Comparison of ENCODE assay signal across 25 mouse cellular contexts in genomic region chr11:23570130-23570529, GRCm38 (mm10). TPM values are rescaled to one million over a fixed set of nuclear protein-coding genes. Genes with fewer than 3 reads are reported as not detected.
DNase-seq lines count a peak whose midpoint lies in the region; TF ChIP-seq lines count a peak whose summit lies in the region.
"Had no signal": no experiment of that assay in that cellular context is flagged by ENCODE, and none has a peak within 500 bp of the region (broad histone marks: within the 10 kb centered on the region; RNA-seq: fewer than 3 reads in every experiment).

No protein-coding gene starts in this region.

- WGBS in kidney, adult 2 months, result 97% methylated on average over 7 of the region's 7 CpGs

- no peak for TF ChIP-seq POLR2A in MEL (IDR thresholded peaks at IDR 0.05; ENCODE audit: control insufficient read depth in 1 of 2, insufficient read depth in 1 of 2, low read depth in 1 of 2, low read length in 2 of 2, poor library complexity in 1 of 2)
- no peak for TF ChIP-seq POLR2A in kidney, adult 2 months (IDR thresholded peaks at IDR 0.05; ENCODE audit: low read depth, low read length)

- TF ChIP-seq EP300 in MEL (IDR thresholded peaks at IDR 0.05; ENCODE audit: low read depth in 1 of 2, low read length in 2 of 2), result no peak

- H3K4me3 ChIP-seq in MEL (ENCODE audit: control insufficient read depth in 1 of 2, insufficient read depth in 1 of 2, low read depth in 2 of 2, low read length in 2 of 2), result no peak overlapping the region
- no peak overlapping the region for H3K4me3 ChIP-seq in kidney, adult 2 months (ENCODE audit: insufficient read depth, low read depth, low read length)
- H3K4me3 ChIP-seq: embryonic facial prominence, embryonic 13.5 days; heart, embryonic 10.5 days; hindbrain, embryonic 12.5 days; liver, embryonic 13.5 days; neural tube, embryonic 12.5 days had no signal

- H3K4me1 ChIP-seq in MEL (ENCODE audit: control insufficient read depth in 1 of 2, insufficient read depth in 2 of 2, low read length in 2 of 2), result no peaks in the 10 kb centered on the region
- no peaks in the 10 kb centered on the region for H3K4me1 ChIP-seq in kidney, adult 2 months (ENCODE audit: control insufficient read depth, insufficient read depth, low read length)
- H3K4me1 ChIP-seq: embryonic facial prominence, embryonic 13.5 days; heart, embryonic 10.5 days; hindbrain, embryonic 12.5 days; liver, embryonic 13.5 days; neural tube, embryonic 12.5 days had no signal

- H3K27me3 ChIP-seq in MEL (ENCODE audit: control insufficient read depth in 1 of 2, insufficient read depth in 2 of 2, low read length in 2 of 2), result no peaks in the 10 kb centered on the region
- no peaks in the 10 kb centered on the region for H3K27me3 ChIP-seq in kidney, adult 2 months (replicated peaks; ENCODE audit: control insufficient read depth, insufficient read depth, low read length)
- H3K27me3 ChIP-seq: embryonic facial prominence, embryonic 13.5 days; hindbrain, embryonic 12.5 days; liver, embryonic 13.5 days; neural tube, embryonic 12.5 days had no signal

- H3K27ac ChIP-seq in MEL (ENCODE audit: control insufficient read depth, low read depth, low read length), result no peak overlapping the region
- no peak overlapping the region for H3K27ac ChIP-seq in kidney, adult 2 months (ENCODE audit: insufficient read depth, low read depth, low read length)
- H3K27ac ChIP-seq: embryonic facial prominence, embryonic 13.5 days; heart, embryonic 10.5 days; hindbrain, embryonic 12.5 days; liver, embryonic 13.5 days; neural tube, embryonic 12.5 days; stomach, postnatal 0 days had no signal

- H3K36me3 ChIP-seq in MEL (ENCODE audit: control insufficient read depth in 1 of 2, insufficient read depth in 2 of 2, low read length in 2 of 2), result no peaks in the 10 kb centered on the region; a peak in 1 of 4 replicates
- H3K36me3 ChIP-seq in kidney, adult 2 months (ENCODE audit: control insufficient read depth, insufficient read depth, low read length), result no peaks in the 10 kb centered on the region

- no peak for TF ChIP-seq RAD21 in MEL (IDR thresholded peaks at IDR 0.05; ENCODE audit: low read depth, low read length)

- H3K79me2 ChIP-seq in MEL (ENCODE audit: control insufficient read depth, insufficient read depth, low read length, poor library complexity), result no peaks in the 10 kb centered on the region

- peak; percentile 55 for DNase-seq in heart, adult 11 months
- no peak for DNase-seq in heart, adult 8-10 months (ENCODE audit: low spot score)
- peak; percentile 54 for DNase-seq in MEL (ENCODE audit: low read depth, low spot score)
- DNase-seq in brain, adult 2 months (ENCODE audit: low read depth, low spot score), result peak; percentile 73
- peak; percentile 13 for DNase-seq in thymus, postnatal 25 days
- no peak for DNase-seq in cerebellum, adult 9-10 months
- DNase-seq in kidney, adult 2 months, result no peak
- DNase-seq: cerebellum, adult 8-10 months; forebrain, postnatal 0 days; gastrocnemius, postnatal 10 days; heart, postnatal 10 days; left cerebral cortex, postnatal 4 days; liver, embryonic 13.5 days; right cerebral cortex, postnatal 25 days had no signal

- no peak overlapping the region for H3K9ac ChIP-seq in MEL (ENCODE audit: control insufficient read depth, low read depth, low read length, poor library complexity, severe bottlenecking)
- H3K9ac ChIP-seq: embryonic facial prominence, embryonic 13.5 days; forebrain, postnatal 0 days; hindbrain, embryonic 12.5 days; liver, embryonic 13.5 days; neural tube, embryonic 12.5 days had no signal

- no peaks in the 10 kb centered on the region for H3K9me3 ChIP-seq in MEL (replicated peaks; ENCODE audit: insufficient read depth, low read length)
- H3K9me3 ChIP-seq: embryonic facial prominence, embryonic 13.5 days; G1E; heart, embryonic 10.5 days; hindbrain, embryonic 12.5 days; liver, embryonic 13.5 days; neural tube, embryonic 12.5 days had no signal

- TF ChIP-seq CTCF in MEL (IDR thresholded peaks at IDR 0.05 in 2 of 3, conservative IDR thresholded peaks at IDR 0.05 in 1 of 3; ENCODE audit: control insufficient read depth in 1 of 3, insufficient read depth in 1 of 3, low read depth in 2 of 3, low read length in 3 of 3, poor library complexity in 1 of 3, severe bottlenecking in 1 of 3), result no peak
- TF ChIP-seq CTCF in kidney, adult 2 months (conservative IDR thresholded peaks at IDR 0.05; ENCODE audit: insufficient read depth, insufficient read length, low read depth, low read length), result no peak

TF ChIP-seq in MEL, 35 proteins besides CTCF, POLR2A, EP300 and RAD21:
- TF ChIP-seq BHLHE40 (IDR thresholded peaks at IDR 0.05; ENCODE audit: borderline replicate concordance, low read depth, low read length) (no peak), CHD2 (IDR thresholded peaks at IDR 0.05; ENCODE audit: low read length) (no peak), MAZ (IDR thresholded peaks at IDR 0.05; ENCODE audit: low read depth, low read length) (no peak), GATA1 (IDR thresholded peaks at IDR 0.05; ENCODE audit: low read depth, low read length) (no peak), ZKSCAN1 (IDR thresholded peaks at IDR 0.05; ENCODE audit: low read depth, low read length) (no peak), HCFC1 (IDR thresholded peaks at IDR 0.05; ENCODE audit: low read depth, low read length) (no peak), POLR2AphosphoS5 (IDR thresholded peaks at IDR 0.05; ENCODE audit: borderline replicate concordance, low read depth, low read length) (no peak), ETS1 (IDR thresholded peaks at IDR 0.05; ENCODE audit: low read depth, low read length) (no peak), TAL1 (IDR thresholded peaks at IDR 0.05; ENCODE audit: low read length) (no peak), ZMIZ1 (IDR thresholded peaks at IDR 0.05; ENCODE audit: low read depth, low read length) (no peak), SIN3A (IDR thresholded peaks at IDR 0.05; ENCODE audit: low read length) (no peak), ZC3H11A (IDR thresholded peaks at IDR 0.05; ENCODE audit: low read depth, low read length) (no peak), UBTF (IDR thresholded peaks at IDR 0.05; ENCODE audit: borderline replicate concordance, insufficient read depth, low read depth, low read length) (no peak), GABPA (IDR thresholded peaks at IDR 0.05; ENCODE audit: low read depth, low read length) (no peak), MXI1 (IDR thresholded peaks at IDR 0.05; ENCODE audit: low read depth, low read length) (no peak), USF1 (IDR thresholded peaks at IDR 0.05; ENCODE audit: low read depth, low read length) (no peak), JUND (IDR thresholded peaks at IDR 0.05; ENCODE audit: low read depth, low read length) (no peak), MYB (IDR thresholded peaks at IDR 0.05; ENCODE audit: low read depth, low read length) (no peak), ZNF384 (IDR thresholded peaks at IDR 0.05; ENCODE audit: low read depth, low read length) (no peak), MYC (IDR thresholded peaks at IDR 0.05; ENCODE audit: low read depth, low read length) (no peak)

RNA-seq across cellular contexts. Expression of gene 1700093K21Rik, which starts 49.2 kb away (rescaled TPM):
- not detected for total RNA-seq in heart, adult 8-10 months (2022)
- total RNA-seq in MEL (2012; rRNA removed), result not detected in 2 replicates
- not detected for polyA plus RNA-seq in MEL (2012; ENCODE audit: insufficient read depth in 1 of 2, insufficient read length in 2 of 2, low read depth in 1 of 2, low replicate concordance in 2 of 2, missing spikeins in 1 of 2)
- 0.07 and 0.25 TPM in 2 replicates for polyA plus RNA-seq in kidney, adult 2 months (2012; rRNA removed)
- total RNA-seq: forebrain, postnatal 0 days; G1E; heart, postnatal 10 days; layer of hippocampus, postnatal 25 days had no signal
- polyA plus RNA-seq: activated CD4-positive, CD25-positive, alpha-beta regulatory T cell, adult 4 months; CD4-positive, CD25-positive, alpha-beta regulatory T cell, adult 4 months; embryonic facial prominence, embryonic 13.5 days; G1E; heart, embryonic 10.5 days; hindbrain, embryonic 12.5 days; intestine, embryonic 14.5 days; kidney, embryonic 16.5 days; liver, embryonic 13.5 days; neural tube, embryonic 12.5 days; stomach, postnatal 0 days had no signal

Comparison
In these comparisons a context has a peak if more than half of its experiments do, and no peak if none do; other contexts are left out.
1. DNase-seq: peak in heart, adult 11 months (single experiment), MEL (single experiment), brain, adult 2 months (single experiment) and thymus, postnatal 25 days (single experiment); none in heart, adult 8-10 months (single experiment), cerebellum, adult 9-10 months (single experiment) and kidney, adult 2 months (single experiment).